Mouse (Mus musculus): ENCODE results near the gene Amh. TPM values are rescaled to one million over a fixed set of nuclear protein-coding genes. Genes with fewer than 3 reads are reported as not detected.
A peak's percentile ranks its signal among the peaks of the same experiment; 100 is the strongest.

Gene Amh
- polyA plus RNA-seq, 1 experiment from 2014 or later = not detected

- H3K4me1 ChIP-seq = peaks cover 27% of the 10 kb centered on the region
- ATAC-seq (ENCODE audit: insufficient number of reproducible peaks, low FRiP score, low TSS enrichment, low read depth) = peak; percentile 89
- no peaks in the 10 kb centered on the region for H3K9me3 ChIP-seq
- H3K4me3 ChIP-seq = peak within 1 kb of the TSS; percentile 93
- H3K36me3 ChIP-seq = peaks cover 66% of the 10 kb centered on the region
- H3K27me3 ChIP-seq = no peaks in the 10 kb centered on the region
- peak within 1 kb of the TSS; percentile 54 for H3K4me2 ChIP-seq
- H3K9ac ChIP-seq = peak within 1 kb of the TSS; percentile 98
- under 1% methylated on average over 104 of the region's 104 CpGs for WGBS
- peak within 1 kb of the TSS; percentile 98 for H3K27ac ChIP-seq
Observed at GRCm38 (mm10) chr10:80798150-80799006, 6.7 kb upstream of the Amh start, which contains the start of the genes Sf3a2 and Plekhj1. Gene Sf3a2 (plus strand): TSS chr10:80798198. Gene Plekhj1 (minus strand): TSS chr10:80798626.

DNA sequence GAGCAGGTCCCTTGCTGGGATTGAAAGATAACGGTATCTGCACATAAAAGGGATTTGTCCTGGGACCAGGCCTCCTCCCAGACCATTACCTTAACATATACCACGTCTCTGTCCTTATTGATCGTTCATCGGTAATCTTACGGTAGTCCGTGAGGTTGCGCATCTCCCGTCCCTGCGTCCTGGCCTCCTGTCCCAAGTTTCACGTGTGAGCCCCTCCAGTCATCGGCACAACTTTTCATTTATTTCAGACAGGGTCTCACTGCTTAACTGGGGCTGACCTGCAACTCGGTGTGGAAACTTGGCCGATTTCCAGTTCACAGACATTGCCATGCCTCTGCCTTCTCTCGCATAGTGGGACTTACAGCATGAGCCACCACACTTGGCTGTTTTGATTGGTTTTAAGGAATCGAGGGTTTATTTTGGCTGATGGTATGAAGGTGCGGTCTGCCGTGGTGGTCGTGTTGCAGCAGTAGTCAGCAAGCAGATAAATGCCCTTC lies 5.9 kb upstream of the Amh start:
- H3K36me3 ChIP-seq = peaks cover 66% of the 10 kb centered on the region
- peak overlapping the region; percentile 98 for H3K9ac ChIP-seq
- no peaks in the 10 kb centered on the region for H3K27me3 ChIP-seq
- peak overlapping the region; percentile 54 for H3K4me2 ChIP-seq
- peak overlapping the region; percentile 93 for H3K4me3 ChIP-seq
- no peaks in the 10 kb centered on the region for H3K9me3 ChIP-seq
- WGBS = 2% methylated on average over 18 of the region's 18 CpGs
- peaks cover 27% of the 10 kb centered on the region for H3K4me1 ChIP-seq
- H3K27ac ChIP-seq = peak overlapping the region; percentile 98
- ATAC-seq (ENCODE audit: insufficient number of reproducible peaks, low FRiP score, low TSS enrichment, low read depth) = no peak

DNA sequence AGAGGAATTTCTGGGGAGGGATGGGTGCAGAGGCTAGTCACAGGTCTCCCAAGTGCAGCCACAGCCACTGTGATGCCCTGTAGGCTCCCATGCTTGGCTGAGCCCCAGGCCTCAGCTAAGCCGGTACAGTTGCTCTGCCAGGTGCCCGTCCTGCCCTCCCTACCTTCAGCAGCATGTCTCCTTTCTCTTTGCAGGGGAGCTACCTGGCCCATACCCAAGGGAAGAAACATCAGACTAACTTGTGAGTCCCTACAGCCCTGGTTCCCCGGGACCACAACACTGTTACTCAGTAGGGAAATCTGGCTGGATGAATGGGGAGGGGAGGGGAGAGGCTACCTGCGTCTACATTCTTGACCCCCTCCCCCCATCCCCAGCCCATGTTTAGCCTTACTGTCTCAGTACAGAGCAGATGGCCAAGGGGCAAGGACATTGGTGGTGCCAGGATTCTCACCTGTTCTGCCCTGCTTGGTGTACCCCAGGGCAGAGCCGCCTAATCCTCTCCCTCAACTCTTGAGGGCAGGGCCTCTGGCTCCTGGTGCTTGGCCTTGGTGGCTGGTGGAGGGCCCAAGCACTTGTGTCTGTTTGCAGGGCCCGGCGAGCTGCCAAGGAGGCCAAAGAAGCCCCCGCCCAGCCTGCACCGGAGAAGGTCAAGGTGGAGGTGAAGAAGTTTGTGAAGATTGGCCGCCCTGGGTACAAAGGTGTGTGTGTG lies 2.7 kb upstream of the Amh start:
- Histone ChIP-seq H3K9ac (no peak overlapping the region), H3K4me2 (no peak overlapping the region), H3K27ac (no peak overlapping the region), H3K4me3 (no peak overlapping the region), H3K4me1 (peaks cover 36% of the 10 kb centered on the region), H3K36me3 (peaks cover 53% of the 10 kb centered on the region), H3K27me3 (no peaks in the 10 kb centered on the region), H3K9me3 (no peaks in the 10 kb centered on the region)
- ATAC-seq (ENCODE audit: insufficient number of reproducible peaks, low FRiP score, low TSS enrichment, low read depth) = no peak
- WGBS = 89% methylated on average over 10 of the region's 10 CpGs

DNA sequence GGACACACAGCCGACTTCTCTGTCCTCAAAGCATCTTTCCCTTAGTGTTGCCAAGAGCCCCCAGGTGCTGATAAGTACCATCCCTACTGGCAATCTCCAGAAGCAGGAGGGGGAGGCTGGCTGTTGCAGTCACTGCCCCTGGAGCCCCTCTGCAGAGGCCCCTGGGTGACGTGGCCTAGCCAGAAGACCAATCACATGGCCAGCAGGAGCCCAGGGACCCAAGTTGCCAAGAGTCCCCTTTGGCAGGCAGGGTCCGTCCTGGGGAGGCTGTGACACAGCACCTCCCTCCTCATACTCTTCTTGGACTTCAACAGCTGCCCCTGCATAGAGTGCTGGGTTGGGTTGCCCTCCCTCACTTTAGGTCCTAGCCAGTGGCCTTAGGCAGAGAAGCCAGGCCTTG lies 2.0 kb upstream of the Amh start:
- 83% methylated on average over 3 of the region's 3 CpGs for WGBS
- H3K27me3 ChIP-seq = peaks cover 2% of the 10 kb centered on the region
- no peak overlapping the region for H3K27ac ChIP-seq
- no peak for ATAC-seq (ENCODE audit: insufficient number of reproducible peaks, low FRiP score, low TSS enrichment, low read depth)
- peaks cover 42% of the 10 kb centered on the region for H3K4me1 ChIP-seq
- H3K36me3 ChIP-seq = peaks cover 53% of the 10 kb centered on the region
- H3K9me3 ChIP-seq = no peaks in the 10 kb centered on the region
- H3K9ac ChIP-seq = no peak overlapping the region
- H3K4me3 ChIP-seq = no peak overlapping the region
- no peak overlapping the region for H3K4me2 ChIP-seq

DNA sequence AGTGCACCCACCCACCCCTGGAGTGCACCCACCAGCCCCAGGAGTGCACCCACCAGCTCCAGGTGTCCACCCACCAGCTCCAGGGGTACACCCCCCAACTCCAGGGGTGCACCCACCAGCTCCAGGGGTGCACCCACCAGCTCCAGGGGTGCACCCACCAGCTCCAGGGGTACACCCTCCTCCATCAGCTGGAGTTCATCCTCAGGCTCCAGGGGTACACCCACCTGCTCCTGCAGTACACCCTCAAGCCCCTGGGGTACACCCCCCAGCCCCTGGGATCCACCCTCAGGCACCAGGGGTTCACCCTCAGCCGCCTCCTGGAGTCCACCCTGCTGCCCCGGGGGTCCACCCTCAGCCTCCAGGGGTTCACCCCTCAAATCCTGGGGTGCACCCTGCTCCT lies 703 bp upstream of the Amh start:
- peaks cover 55% of the 10 kb centered on the region for H3K4me1 ChIP-seq
- ATAC-seq (ENCODE audit: insufficient number of reproducible peaks, low FRiP score, low TSS enrichment, low read depth) = no peak
- no peak overlapping the region for H3K9ac ChIP-seq
- no peak overlapping the region for H3K4me3 ChIP-seq
- no peak overlapping the region for H3K4me2 ChIP-seq
- H3K27ac ChIP-seq = no peak overlapping the region
- peaks cover 16% of the 10 kb centered on the region for H3K27me3 ChIP-seq
- peaks cover 53% of the 10 kb centered on the region for H3K36me3 ChIP-seq
- 92% methylated on average over 2 of the region's 2 CpGs for WGBS
- no peaks in the 10 kb centered on the region for H3K9me3 ChIP-seq

DNA sequence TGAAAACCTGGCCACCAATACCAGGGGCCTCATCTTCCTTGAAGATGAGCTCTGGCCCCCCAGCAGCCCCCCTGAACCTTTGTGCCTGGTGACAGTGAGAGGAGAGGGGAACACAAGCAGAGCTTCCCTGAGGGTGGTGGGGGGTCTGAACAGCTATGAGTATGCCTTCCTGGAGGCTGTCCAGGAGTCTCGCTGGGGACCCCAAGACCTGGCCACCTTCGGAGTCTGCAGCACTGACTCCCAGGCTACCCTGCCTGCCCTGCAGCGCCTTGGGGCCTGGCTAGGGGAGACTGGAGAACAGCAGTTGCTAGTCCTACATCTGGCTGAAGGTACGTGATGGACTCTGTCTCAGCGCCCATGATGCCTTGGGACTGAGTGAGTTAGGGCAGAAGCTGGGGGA lies 279 bp downstream of the Amh start:
- Histone ChIP-seq H3K27me3 (peaks cover 25% of the 10 kb centered on the region), H3K4me2 (no peak overlapping the region), H3K36me3 (peaks cover 50% of the 10 kb centered on the region), H3K27ac (no peak overlapping the region), H3K4me3 (no peak overlapping the region), H3K9me3 (no peaks in the 10 kb centered on the region), H3K9ac (no peak overlapping the region), H3K4me1 (peaks cover 50% of the 10 kb centered on the region)
- no peak for ATAC-seq (ENCODE audit: insufficient number of reproducible peaks, low FRiP score, low TSS enrichment, low read depth)
- WGBS = 69% methylated on average over 5 of the region's 5 CpGs

- WGBS = 18% methylated on average over 3 of the region's 3 CpGs
- peaks cover 30% of the 10 kb centered on the region for H3K27me3 ChIP-seq
- peaks cover 44% of the 10 kb centered on the region for H3K36me3 ChIP-seq
- H3K4me3 ChIP-seq = no peak overlapping the region
- H3K9me3 ChIP-seq = no peaks in the 10 kb centered on the region
- H3K27ac ChIP-seq = no peak overlapping the region
- no peak overlapping the region for H3K4me2 ChIP-seq
- H3K9ac ChIP-seq = no peak overlapping the region
- H3K4me1 ChIP-seq = peaks cover 50% of the 10 kb centered on the region
- peak; percentile 17; the same call in 1 of the 2 replicates for ATAC-seq (ENCODE audit: insufficient number of reproducible peaks, low FRiP score, low TSS enrichment, low read depth)
Observed at GRCm38 (mm10) chr10:80805925-80806324, 882 bp downstream of the Amh start.

- peak overlapping the region; percentile 81 for H3K27ac ChIP-seq
- H3K4me3 ChIP-seq = peak overlapping the region; percentile 49
- peak overlapping the region; percentile 95 for H3K4me2 ChIP-seq
- peaks cover 39% of the 10 kb centered on the region for H3K36me3 ChIP-seq
- peaks cover 50% of the 10 kb centered on the region for H3K4me1 ChIP-seq
- H3K27me3 ChIP-seq = peaks cover 30% of the 10 kb centered on the region
- ATAC-seq (ENCODE audit: insufficient number of reproducible peaks, low FRiP score, low TSS enrichment, low read depth) = no peak
- WGBS = 47% methylated on average over 34 of the region's 34 CpGs
- H3K9ac ChIP-seq = peak overlapping the region; percentile 35
- no peaks in the 10 kb centered on the region for H3K9me3 ChIP-seq
Observed at GRCm38 (mm10) chr10:80806341-80807056, 1.5 kb downstream of the Amh start.

DNA sequence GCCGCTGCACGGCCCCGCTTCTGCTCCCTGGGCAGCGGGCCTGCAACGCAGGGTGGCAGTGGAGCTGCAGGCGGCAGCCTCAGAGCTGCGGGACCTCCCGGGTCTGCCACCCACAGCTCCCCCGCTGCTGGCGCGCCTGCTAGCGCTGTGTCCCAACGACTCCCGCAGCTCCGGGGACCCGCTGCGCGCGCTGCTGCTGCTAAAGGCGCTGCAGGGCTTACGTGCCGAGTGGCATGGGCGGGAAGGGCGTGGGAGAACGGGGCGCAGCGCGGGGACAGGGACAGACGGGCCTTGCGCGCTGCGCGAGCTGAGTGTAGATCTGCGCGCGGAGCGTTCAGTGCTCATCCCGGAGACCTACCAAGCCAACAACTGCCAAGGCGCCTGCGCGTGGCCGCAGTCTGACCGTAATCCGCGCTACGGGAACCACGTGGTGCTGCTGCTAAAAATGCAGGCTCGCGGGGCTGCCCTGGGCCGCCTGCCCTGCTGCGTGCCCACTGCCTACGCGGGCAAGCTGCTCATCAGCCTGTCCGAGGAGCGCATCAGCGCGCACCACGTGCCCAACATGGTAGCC lies 2.1 kb downstream of the Amh start:
- 1% methylated on average over 54 of the region's 58 CpGs for WGBS
- H3K4me1 ChIP-seq = peaks cover 50% of the 10 kb centered on the region
- peaks cover 32% of the 10 kb centered on the region for H3K36me3 ChIP-seq
- peaks cover 30% of the 10 kb centered on the region for H3K27me3 ChIP-seq
- peak overlapping the region; percentile 81 for H3K27ac ChIP-seq
- ATAC-seq (ENCODE audit: insufficient number of reproducible peaks, low FRiP score, low TSS enrichment, low read depth) = peak; percentile 55
- peak overlapping the region; percentile 49 for H3K4me3 ChIP-seq
- H3K4me2 ChIP-seq = peak overlapping the region; percentile 95
- H3K9me3 ChIP-seq = no peaks in the 10 kb centered on the region
- peak overlapping the region; percentile 35 for H3K9ac ChIP-seq

GRCm38 (mm10) chr10:80808099-80808984 lies 3.3 kb downstream of the Amh start:
- no peak overlapping the region for H3K27ac ChIP-seq
- ATAC-seq (ENCODE audit: insufficient number of reproducible peaks, low FRiP score, low TSS enrichment, low read depth) = no peak
- H3K4me2 ChIP-seq = peak overlapping the region; percentile 95
- 21% methylated on average over 40 of the region's 40 CpGs for WGBS
- H3K9me3 ChIP-seq = no peaks in the 10 kb centered on the region
- H3K9ac ChIP-seq = 0 out of 2 replicates have a peak overlapping the region, but pooled peaks have one; percentile 10
- peaks cover 55% of the 10 kb centered on the region for H3K4me1 ChIP-seq
- peaks cover 20% of the 10 kb centered on the region for H3K36me3 ChIP-seq
- H3K27me3 ChIP-seq = peaks cover 35% of the 10 kb centered on the region
- H3K4me3 ChIP-seq = peak overlapping the region; percentile 16

Measured in limb, embryonic 15.5 days (tissue).